Mouse (Mus musculus) MEL (cell line): ENCODE measurements around the gene Gm49396.

Source experiments
- CTCF ChIP-seq, 3 experiments: IDR thresholded peaks in 2 of 3; conservative IDR thresholded peaks in 1 of 3; 2 replicates each; pipeline ENCODE4 v1.5.1; 2011 to 2012; ENCODE audit warnings: low read length in 3 of 3, low read depth in 2 of 3, mild to moderate bottlenecking in 2 of 3, improper control_type of control experiment in 1 of 3, inconsistent platforms in 1 of 3, mixed read lengths in 1 of 3, moderate library complexity in 1 of 3; ENCODE audit not compliant: control insufficient read depth in 1 of 3, insufficient read depth in 1 of 3, poor library complexity in 1 of 3, severe bottlenecking in 1 of 3
- E2F4 ChIP-seq: IDR thresholded peaks from 2 replicates; pipeline ENCODE4 v1.6.1; 2011; ENCODE audit warnings: low read depth, low read length, improper control_type of control experiment, borderline replicate concordance
- EP300 ChIP-seq, 2 experiments: IDR thresholded peaks; 2 replicates each; pipeline ENCODE4 v1.6.1; 2011; ENCODE audit warnings: improper control_type of control experiment in 2 of 2, low read length in 2 of 2, low read depth in 1 of 2, mild to moderate bottlenecking in 1 of 2
- ETS1 ChIP-seq: IDR thresholded peaks from 2 replicates; pipeline ENCODE4 v1.6.1; 2012; ENCODE audit warnings: low read depth, mild to moderate bottlenecking, inconsistent platforms, low read length, improper control_type of control experiment, moderate library complexity
- MAX ChIP-seq: IDR thresholded peaks from 2 replicates; pipeline ENCODE4 v1.6.1; 2011; ENCODE audit warnings: low read length, improper control_type of control experiment
- MXI1 ChIP-seq: IDR thresholded peaks from 2 replicates; pipeline ENCODE4 v1.6.1; 2011; ENCODE audit warnings: mild to moderate bottlenecking, low read depth, low read length, improper control_type of control experiment
- RCOR1 ChIP-seq: IDR thresholded peaks from 2 replicates; pipeline ENCODE4 v1.6.1; 2012; ENCODE audit warnings: low read depth, mild to moderate bottlenecking, inconsistent platforms, low read length, improper control_type of control experiment
- USF1 ChIP-seq: IDR thresholded peaks from 2 replicates; pipeline ENCODE4 v1.6.1; 2014; ENCODE audit warnings: low read depth, mild to moderate bottlenecking, inconsistent platforms, low read length, improper control_type of control experiment, moderate library complexity
- USF2 ChIP-seq, 2 experiments: IDR thresholded peaks; 2 replicates each; pipeline ENCODE4 v1.6.1; 2011 to 2012; ENCODE audit warnings: improper control_type of control experiment in 2 of 2, low read length in 2 of 2, borderline replicate concordance in 1 of 2, inconsistent platforms in 1 of 2, low read depth in 1 of 2, mild to moderate bottlenecking in 1 of 2; ENCODE audit not compliant: insufficient read depth in 1 of 2

GRCm38 (mm10) chr7:30587842-30588667, 24.9 kb downstream of the Gm49396 start:
- TF ChIP-seq MXI1, result no peak
- TF ChIP-seq ETS1, result no peak
- no peak for TF ChIP-seq EP300 (IDR thresholded peaks at IDR 0.05; ENCODE audit: low read depth in 1 of 2, low read length in 2 of 2)
- no peak for TF ChIP-seq MAX
- no peak for TF ChIP-seq RCOR1
- no peak for TF ChIP-seq USF2 (IDR thresholded peaks at IDR 0.05; ENCODE audit: borderline replicate concordance in 1 of 2, insufficient read depth in 1 of 2, low read depth in 1 of 2, low read length in 2 of 2)
- TF ChIP-seq CTCF (IDR thresholded peaks at IDR 0.05 in 2 of 3, conservative IDR thresholded peaks at IDR 0.05 in 1 of 3; ENCODE audit: control insufficient read depth in 1 of 3, insufficient read depth in 1 of 3, low read depth in 2 of 3, low read length in 3 of 3, poor library complexity in 1 of 3, severe bottlenecking in 1 of 3), result no peak
- TF ChIP-seq USF1, result no peak
- no peak for TF ChIP-seq E2F4
